Mouse (Mus musculus): ENCODE results near the gene Cep104. TPM values are rescaled to one million over a fixed set of nuclear protein-coding genes. Genes with fewer than 3 reads are reported as not detected.

Gene Cep104
- 10 to 100 TPM; 15.2 to 15.3 TPM for total RNA-seq (2021)
- long read RNA-seq, experiment 1, full-length matches to known transcripts, result 8 of 18 reads
- long read RNA-seq, experiment 1, partial matches to known transcripts, result 3 of 18 reads
- long read RNA-seq, experiment 1, other reads (novel, unspliced or antisense), result 7 of 18 reads
- long read RNA-seq, experiment 2, full-length matches to known transcripts, result 12 of 21 reads
- long read RNA-seq, experiment 2, partial matches to known transcripts, result 4 of 21 reads
- long read RNA-seq, experiment 2, other reads (novel, unspliced or antisense), result 5 of 21 reads

DNA sequence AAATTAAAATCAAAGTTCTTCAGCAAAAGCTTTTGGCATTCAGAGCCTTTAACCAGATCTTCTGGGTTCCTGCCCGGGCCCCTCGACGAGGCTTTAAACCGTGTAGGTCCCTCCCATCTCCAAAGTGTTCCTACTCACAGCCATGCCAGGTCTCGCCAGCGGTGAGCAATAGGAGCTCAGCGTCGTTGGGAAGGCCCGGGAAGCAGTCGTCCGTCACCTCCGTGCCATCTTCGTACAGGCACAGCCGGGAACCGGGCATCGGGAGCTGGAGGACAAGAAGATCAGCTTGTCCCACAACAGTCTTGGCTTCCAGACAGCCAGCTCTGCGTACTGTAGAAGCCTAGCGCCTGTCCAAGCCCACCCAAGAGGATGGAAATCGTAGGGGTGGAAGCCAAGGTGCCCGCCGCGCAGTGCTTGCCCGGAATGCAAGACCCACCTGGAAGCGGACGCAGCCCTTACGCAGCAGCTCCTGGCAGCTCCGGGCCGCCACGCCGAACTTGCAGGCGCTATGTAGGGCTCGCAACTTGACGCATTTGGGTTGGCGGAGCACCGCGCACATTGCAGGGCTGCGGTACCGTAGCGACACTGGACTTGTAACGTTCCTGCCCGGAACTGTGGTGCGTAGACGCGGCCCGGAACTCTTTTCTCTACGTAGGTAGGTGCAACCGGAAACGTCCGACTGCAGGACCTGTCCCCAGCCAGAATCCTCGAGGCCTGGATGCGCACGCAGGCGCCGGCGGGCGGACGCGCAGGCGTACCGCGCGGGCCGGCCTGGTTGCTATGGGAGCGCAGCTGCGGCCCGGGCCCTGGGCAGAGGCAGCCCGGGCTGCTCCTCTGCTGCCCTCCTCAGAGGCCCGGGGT is at the start of gene Cep104, which contains the start of gene Dffb:
Cep104 (plus strand) TSS at position 764 of the 861 bp plus-strand sequence.
Dffb (minus strand) TSS at position 696 of the 861 bp plus-strand sequence.
- peak; percentile 95 for DNase-seq
- intact Hi-C loops (cut with DNase I; ENCODE audit: low total_unique reads), result no loop called here

DNA sequence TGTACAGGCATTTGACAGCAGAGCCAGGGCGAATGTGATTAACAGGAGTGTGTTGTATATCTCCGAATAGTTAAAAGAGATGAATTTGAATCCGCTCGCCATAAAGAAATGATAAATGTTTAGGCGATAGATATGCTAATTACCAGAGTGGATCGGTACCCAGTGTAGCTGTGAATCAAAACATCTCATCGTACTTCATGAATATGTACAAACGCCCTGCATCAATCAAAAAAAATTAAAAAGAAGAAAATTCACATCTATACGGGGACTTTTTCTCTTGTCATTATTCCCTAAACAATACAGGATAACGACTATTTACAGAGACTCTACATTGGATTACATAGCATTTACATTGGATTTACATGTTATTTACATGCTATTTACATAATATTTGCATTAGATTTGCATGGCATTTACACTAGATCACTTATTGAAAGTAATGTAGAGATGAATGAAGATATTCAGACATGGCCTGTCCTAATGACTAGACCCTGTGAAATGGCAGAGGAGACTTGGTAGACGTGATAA is 46.2 kb upstream of the Cep104 start:
- intact Hi-C loops (cut with DNase I; ENCODE audit: low total_unique reads), result no loop called here

DNA sequence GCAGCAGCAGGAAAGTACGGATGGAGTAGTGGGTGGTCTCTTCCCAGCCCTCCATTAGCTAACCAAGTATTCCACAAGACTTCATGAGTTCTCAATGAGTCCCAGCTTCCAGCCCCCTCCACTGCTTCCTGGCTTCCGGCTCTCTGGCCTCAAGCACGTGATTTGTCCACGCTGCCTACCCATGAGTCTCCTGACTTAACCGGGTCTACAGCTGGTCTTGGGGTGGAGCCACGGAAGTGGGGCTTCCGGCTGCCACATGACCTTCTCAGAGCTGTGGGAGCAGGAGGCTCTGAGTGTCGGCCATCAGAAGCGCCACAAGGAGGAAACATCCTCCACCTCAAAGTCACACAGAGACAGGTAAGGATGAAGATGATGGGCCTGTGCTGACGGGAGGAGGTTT is 45.6 kb upstream of the Cep104 start:
- intact Hi-C loops (cut with DNase I; ENCODE audit: low total_unique reads), result no loop called here
- DNase-seq, result no peak

More for the DNA sequence above, 46.2 kb upstream of the Cep104 start:
- DNase-seq, result no peak

DNA sequence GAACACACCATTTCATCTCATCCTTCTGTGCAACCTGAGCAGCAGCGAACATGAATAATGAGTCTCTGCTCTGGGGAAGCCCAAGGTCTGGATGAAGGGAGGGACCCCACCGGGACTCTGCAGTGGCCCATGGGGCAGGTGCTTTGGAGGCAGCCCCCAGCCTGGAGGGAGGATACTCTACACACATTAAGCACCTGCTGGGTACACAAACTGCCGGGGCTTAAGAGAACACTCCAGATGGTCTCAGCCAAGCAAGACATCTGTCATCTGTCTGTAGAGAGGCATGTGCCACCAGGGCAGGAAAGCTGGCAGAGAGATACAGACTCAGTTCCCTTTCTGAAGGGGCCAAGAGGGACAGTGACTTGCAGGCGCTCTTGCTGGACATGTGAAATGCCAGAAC is 45.1 kb upstream of the Cep104 start:
- intact Hi-C loops (cut with DNase I; ENCODE audit: low total_unique reads), result no loop called here
- DNase-seq, result no peak

DNA sequence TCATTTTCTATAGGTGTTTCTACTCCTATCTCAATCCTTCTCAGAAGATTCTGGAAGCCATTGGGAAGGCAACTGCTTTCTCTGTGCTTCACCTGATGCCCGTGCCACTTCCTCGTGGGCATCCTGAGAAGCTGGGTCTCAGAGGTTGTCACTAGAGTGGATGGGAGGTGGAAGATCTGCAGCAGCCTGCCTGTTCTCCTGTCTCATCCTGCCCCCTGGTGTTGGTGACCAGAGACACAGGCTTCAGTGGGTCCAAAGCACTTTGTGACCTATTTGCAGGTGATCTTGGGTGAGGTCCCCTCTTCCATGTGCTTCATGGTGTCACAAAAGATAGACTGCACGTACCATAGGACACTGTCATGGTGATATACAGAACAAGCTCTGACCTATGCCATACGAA is 31.8 kb upstream of the Cep104 start:
- no peak for DNase-seq
- intact Hi-C loops (cut with DNase I; ENCODE audit: low total_unique reads), result no loop called here

DNA sequence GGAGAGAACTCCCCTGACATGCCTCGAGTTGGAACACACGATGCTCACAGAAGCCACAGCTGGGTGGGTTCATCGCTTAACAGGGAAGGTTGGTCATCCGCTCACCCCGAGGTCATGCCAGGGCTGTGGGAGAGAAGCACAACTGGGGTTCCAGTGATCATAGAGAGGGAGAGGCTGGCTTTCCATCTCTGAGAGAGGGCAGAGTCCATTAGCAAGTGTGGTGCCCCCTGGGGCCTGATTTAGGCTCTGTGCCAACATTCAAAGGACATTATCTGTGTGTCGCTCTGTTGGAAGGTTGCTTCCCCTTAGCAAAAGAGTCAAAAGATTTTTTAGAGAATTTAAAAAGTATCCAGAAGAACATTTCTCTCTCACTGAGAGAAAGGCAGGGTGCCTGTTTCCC is 30.7 kb upstream of the Cep104 start:
- intact Hi-C loops (cut with DNase I; ENCODE audit: low total_unique reads), result no loop called here
- no peak for DNase-seq

DNA sequence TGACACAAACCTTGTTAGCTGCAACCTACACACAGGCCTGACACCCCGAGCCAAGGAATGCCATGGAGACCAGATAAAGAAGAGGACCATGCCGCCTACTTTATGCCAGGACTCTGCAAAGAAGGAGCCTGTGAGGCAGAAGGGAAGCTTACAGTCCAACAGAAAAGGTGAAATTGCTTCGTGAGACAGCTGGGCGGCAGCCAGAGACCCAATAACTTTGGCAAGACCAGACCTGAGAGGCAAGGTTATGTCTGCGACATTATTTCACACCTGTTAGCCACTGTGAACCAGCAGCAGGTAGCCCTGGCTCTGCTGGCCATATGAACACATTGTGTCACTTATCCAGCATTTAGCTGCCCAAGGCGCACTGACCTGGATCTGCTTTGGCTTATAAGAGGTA is 29.3 kb upstream of the Cep104 start:
- DNase-seq, result no peak
- intact Hi-C loops (cut with DNase I; ENCODE audit: low total_unique reads), result no loop called here

DNA sequence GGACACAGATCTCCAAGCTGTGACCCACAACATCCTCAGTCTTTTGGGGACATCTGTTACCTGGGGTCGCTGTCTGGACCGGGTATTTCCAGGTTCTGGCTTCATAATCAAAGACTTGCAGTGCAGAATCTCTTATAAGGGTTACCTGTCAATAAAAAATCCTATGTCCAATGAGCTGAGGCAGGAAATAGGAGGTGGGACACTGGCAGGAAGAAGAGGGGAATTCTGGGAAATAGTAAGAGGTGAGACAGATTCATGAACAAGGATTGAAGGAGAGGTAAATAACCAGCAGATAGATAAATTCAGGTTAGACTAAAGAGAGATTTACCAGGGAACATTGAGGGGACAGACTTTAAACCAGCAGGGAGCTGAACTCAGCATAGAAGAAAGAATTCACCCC is 24.6 kb upstream of the Cep104 start:
- intact Hi-C loops (cut with DNase I; ENCODE audit: low total_unique reads), result no loop called here
- no peak for DNase-seq

DNA sequence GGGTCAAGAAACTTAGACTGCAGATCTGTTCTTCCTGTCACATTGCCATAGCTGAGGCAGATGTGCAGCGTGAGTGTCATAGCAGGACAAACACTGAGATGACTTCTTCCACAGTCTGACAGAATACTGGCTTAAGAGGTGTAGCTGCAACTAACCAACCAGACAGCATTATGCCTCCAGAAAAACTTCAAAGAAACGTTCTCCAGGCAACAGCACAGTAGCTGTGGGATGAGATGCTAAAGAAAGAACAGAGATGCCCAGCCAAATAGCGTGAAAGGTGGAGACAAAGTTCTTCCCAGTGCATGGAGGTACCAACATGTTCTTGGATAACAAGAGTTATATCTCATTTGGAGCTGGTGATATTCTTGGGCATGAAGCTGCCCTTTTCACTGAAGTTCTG is 23.8 kb upstream of the Cep104 start:
- intact Hi-C loops (cut with DNase I; ENCODE audit: low total_unique reads), result no loop called here
- DNase-seq, result no peak

DNA sequence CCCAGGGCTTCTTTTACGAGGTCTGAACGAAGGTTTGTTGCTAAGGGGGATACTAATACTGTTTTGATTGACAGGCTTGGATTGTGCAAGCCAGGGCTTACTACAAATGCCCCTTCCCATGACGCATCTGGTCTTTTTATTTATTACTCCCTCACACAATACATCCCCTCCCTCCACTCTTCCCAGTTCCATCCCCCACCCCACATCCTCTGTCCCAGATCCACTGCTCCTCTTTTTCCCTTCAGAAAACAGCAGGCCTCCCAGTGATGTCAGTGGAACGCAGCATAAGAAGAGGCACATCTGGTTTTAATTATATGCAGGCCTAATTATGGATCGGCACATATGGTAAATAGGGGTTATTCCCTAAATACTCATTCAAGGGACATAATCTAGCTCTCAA is 23.3 kb upstream of the Cep104 start:
- intact Hi-C loops (cut with DNase I; ENCODE audit: low total_unique reads), result no loop called here

DNA sequence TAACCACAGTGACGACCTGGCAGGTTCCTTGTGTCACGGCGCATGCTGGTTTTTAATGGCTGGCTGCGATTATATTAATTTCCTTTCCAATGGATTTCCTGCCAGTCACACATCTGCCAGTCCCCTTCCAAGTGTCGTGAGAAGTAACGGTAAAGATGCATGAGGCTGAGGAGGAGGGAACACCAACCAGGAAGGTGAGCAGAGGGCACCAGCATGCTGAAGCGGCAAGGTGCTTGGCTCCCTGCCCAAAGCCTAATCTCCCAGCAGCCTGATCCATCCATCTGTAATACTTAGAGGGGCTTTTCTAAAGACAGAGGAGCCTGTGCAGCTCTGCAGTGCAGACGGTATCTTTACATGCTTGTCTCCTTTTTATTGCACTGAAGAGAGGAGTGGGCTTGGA is 19.3 kb upstream of the Cep104 start:
- DNase-seq, result no peak
- intact Hi-C loops (cut with DNase I; ENCODE audit: low total_unique reads), result no loop called here

More for the DNA sequence above, 23.3 kb upstream of the Cep104 start:
- DNase-seq, result no peak

DNA sequence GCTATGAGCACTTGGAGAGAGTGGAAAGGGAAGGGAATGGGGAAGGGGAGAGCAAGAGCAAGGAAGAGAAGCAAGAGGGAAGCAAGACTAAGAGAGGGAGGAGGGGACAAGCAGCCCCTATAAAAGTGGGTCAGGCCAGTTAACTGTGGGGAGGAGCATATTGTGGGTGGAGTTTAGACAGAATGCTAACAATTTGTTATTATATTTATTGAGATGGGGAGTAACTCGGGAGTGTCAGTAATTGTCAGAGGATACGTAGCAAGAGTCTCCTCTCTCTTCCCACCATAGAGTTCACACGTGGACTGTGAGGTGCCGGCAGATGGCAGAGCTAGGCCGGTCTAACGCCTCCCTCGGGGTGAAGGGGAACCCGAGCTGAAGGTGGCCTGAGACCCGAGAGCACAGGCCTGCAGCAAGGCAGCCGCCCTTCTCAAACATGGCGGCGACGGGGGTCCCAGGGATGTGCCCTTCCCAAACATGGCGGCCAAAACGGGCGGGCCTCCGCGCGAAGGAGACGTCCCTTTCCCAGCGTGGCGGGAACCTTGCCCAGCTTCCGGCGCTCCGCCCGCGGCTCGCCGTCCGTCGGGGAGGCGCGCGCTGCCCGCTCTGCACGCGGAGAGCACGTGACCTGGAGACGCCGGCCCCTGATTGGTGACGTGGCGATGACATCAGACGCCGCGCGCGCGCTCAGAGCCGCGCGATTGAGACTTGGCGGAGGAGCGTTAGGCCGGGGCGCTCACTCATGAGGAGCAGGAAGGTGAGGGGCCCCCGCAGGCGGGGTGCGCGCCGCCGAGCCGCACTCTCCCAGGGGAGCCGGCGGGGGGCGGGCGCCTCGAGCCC is 18.2 kb upstream of the Cep104 start, which contains the start of gene A430005L14Rik:
A430005L14Rik (plus strand) TSS at position 669 of the 837 bp plus-strand sequence.
- intact Hi-C loops (cut with DNase I; ENCODE audit: low total_unique reads), result no loop called here
- DNase-seq, result peak; percentile 98

DNA sequence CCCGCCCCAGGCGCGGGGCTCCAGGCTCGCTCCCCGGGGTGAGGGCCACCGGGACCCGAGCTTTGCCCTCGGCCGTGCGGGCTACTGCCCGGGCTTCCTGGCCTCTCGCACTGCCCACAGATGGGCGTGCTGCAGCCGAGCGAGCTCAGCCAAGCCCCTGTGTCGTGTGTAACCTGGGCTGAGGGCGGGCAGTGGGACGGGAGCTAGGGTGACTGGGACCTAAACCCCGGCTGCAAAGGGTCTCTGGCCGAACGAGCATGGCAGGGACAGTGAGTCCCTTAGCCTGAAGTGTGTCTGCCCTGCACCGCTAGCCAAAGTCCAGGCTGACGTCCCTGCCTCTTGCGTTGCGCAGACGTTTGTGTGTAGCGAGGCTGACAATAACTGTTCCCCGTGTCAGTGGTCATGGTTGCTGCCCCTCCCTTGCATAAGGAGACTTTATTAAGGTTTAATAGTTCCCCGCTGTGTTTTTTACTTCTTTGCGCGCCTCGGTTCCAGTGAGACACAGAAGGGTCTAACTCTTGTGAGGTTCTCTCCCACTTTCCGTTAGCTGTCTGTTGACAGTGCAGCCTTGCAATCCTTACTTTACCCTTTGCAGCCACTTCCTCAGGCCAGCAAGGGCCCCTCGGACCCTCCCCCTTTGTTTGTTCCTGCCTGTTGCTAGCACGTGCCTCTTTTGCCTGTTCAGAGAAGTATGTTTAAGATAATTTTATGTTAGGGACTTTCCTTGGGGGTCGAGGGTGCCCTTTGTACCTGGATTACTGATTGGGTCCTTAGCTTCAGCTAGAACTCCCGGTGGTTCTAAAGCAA is 17.3 kb upstream of the Cep104 start:
- no peak for DNase-seq
- intact Hi-C loops (cut with DNase I; ENCODE audit: low total_unique reads), result no loop called here

DNA sequence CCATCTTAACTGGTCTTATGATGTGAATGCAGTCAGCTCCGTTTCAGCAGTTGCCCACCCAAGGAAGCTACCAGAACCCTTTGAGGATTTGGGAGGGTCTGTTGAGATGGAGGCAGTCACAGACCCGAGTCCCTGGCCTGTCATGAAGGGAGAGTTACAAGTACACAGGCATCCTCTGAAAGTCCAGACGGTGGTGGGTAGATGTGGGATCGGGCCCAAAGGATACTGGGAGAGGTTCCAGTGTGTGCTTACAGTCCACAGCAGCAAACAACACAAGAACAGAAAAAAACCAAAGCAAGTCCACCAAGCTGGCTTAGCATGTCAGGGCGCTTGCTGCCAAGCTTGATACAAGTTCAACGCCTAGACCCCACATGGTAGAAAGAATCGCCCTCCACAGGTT is 12.4 kb upstream of the Cep104 start:
- DNase-seq, result no peak
- intact Hi-C loops (cut with DNase I; ENCODE audit: low total_unique reads), result no loop called here

DNA sequence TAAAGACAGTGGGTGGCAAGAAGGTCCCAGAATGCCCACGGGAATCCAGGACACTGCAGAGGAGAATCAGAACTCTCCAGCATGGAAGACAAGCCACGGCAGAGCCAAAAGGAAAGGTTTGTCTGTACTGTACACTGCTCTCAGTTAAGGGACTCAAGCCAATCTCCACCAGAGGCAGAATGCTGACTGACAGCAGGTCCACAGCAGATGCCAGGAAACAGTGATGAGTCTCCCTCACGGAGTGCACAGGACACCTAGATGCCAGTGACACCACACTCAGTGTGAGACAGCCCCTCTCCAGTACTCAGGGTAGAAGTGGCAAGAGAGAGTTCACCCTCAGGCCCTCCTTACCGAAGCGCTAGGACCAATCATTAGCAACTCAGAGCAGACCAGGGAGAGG is 8.3 kb upstream of the Cep104 start:
- no peak for DNase-seq
- intact Hi-C loops (cut with DNase I; ENCODE audit: low total_unique reads), result no loop called here

DNA sequence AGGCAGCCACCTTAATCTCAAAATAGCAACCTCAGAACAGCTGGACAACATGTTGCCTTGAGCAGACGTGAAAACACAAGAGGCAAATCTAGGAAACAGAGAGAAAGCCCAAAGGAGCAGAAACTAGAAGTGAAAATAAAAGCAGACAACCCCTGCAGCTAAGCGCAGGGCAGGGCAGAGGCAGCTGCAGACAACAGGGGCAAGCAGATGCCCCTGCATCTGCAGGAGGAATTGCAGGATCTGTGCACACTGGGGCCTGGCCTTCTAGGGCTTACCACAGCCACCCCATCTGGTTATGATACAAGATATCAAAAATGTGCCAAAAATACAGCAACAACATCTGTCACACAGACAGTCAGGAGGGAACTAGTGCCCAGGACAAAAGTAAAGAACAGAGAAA is 7.4 kb upstream of the Cep104 start:
- intact Hi-C loops (cut with DNase I; ENCODE audit: low total_unique reads), result no loop called here
- no peak for DNase-seq

DNA sequence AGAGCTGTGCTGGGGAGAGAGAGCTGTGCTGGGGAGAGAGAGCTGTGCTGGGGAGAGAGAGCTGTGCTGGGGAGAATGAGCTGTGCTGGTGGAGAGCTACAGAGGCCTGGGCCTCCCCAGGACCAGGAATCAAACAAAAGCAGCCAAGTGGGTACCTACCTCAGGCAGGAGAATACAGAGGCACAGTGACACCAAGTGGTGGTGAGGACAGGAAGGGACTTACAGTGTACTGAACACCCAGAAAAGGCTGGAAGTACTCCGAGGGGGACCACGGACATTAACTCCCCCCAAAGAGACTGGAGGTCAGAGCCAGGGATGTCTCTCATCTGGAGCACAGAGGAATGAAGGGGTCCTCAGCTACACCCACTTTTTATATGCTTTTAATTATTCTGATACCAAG is 6.9 kb upstream of the Cep104 start:
- intact Hi-C loops (cut with DNase I; ENCODE audit: low total_unique reads), result no loop called here
- DNase-seq, result no peak

DNA sequence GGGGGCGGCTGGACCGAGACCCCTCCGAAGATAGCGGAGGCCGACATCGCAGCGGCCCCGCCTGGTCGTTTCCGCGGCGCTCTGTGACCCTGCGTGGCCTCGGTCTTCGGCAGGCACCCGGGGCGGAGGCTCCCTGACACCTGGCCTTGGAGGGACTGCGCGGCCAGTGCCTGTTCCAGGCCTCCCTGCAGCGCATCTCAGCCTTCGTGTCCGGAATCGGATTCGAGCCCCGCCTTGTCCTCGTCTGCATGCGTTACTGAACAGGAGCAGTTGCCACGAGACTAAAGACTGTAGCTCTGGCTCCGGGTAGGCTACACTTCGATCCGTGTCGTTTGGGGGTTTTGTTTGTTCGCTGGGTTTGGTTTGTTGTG is 283 bp downstream of the Cep104 start:
- no peak for DNase-seq
- intact Hi-C loops (cut with DNase I; ENCODE audit: low total_unique reads), result no loop called here

DNA sequence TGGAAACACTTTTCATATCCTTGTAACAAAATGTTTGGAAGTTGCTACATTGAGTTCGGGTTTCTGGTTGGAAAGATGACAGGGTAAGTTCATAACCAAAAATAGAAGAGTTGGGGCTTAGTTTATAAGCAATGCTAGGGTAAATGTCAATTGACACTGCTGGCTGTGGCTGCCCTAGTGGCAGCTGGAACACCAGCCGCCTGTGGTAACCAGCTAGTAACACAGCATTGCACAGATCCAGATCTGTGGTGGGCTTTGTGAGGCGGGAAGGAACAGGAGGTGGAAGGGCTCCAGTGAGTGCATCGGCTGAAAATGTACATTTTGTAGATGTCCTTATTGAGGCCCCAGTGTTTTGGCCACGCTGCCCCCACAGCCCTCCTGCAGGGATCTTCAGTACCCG is 774 bp downstream of the Cep104 start:
- DNase-seq, result no peak
- intact Hi-C loops (cut with DNase I; ENCODE audit: low total_unique reads), result no loop called here
